Mouse (Mus musculus): ENCODE measurements around the gene Parm1.

Parm1 gene

DNA sequence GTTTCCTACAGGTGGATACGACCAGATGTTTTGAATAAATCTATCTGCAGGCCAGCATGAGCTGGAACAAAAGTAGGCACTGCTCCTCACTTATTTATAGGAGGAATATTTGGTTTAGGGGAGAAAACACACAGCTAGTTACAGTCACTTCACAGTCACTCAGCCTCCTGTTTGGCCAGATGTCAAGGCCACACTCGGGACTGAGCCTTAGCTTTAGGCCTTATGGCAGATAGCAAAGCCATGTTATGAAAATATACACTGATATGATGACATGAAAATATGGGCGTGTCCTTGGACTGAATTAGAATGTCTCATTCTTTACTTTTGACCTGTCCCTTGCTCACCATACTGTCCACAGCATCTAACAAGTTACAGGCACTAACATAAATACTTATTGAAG lies 137.8 kb downstream of the Parm1 start:
- no peak for DNase-seq

DNA sequence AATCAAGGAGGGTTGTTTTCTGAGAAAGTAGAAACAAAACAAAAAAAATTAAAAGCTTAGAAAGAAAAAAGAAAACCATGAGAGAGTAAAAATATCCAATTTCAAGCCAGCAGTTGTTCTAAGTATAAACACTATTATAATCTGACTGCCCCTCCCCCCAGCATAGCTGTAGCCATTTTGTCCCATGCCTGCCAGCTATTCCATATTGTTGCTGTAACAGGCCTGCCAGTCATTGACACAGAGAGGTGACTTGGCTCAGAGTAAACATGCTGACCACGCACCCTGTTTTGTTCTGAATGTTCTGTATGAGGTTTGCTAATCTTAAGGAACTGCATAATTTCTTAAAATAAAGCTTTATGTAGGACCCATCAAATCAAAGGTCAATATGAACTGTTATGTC lies 145.3 kb downstream of the Parm1 start:
- DNase-seq = no peak

DNA sequence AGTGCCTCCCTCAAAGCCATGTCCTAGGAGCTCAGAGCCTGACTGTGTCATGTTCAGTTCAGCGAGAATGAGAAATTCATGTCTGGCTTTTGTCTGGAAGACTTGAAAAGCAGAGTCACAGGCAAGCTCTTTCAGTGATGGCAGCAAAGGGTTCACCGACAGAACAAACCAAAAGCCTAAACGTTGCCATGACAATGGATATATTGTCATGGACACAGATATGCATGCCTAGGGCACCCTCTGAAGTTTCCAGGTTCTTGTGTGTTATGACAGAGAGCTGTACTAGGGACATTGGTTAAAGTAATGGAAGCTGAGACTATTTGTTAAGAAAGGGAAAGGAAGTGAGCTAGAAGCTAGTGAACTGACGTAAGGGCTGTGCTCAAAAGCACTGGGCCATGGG lies 149.7 kb downstream of the Parm1 start:
- DNase-seq = no peak

DNA sequence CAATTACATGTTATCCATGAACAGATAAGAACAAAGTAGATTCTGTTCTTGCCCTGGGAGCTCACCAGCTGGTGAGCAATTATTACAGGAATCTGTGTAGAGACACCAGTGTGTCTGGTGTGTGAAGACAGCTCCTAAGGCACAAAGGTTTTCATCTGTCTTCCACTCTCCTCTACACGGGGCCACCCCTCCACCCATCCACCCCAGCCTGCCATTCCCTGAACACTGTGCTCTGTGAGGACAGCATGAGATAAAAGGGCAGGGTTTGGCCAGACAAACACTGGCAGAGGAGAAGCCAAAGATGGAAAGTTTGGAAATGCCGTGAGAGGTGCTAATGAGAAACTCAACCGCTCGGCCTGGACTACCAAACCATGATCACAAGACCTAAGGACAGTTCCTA lies 151.8 kb downstream of the Parm1 start:
- DNase-seq = no peak
